Mouse (Mus musculus) forebrain, embryonic 13.5 days (tissue): ENCODE measurements at regions not wholly inside any gene's neighbourhood (a gene's known extent, or its start where the extent isn't known, plus 50 kb on each side); places are given as distances from the start of the nearest gene placed in this dataset.
A peak's percentile ranks its signal among the peaks of the same experiment; 100 is the strongest.

ENCODE experiments used
- ATAC-seq: fragments of 200-750 bp; cut with Nextera tagmentation; 2 replicates; pipeline ENCODE4 v1.8.0; 2017
- H3K27ac ChIP-seq: fragments of 300-500 bp; sonication (generic); 2 replicates; pipeline ENCODE4 v1.5.1; 2015; ENCODE audit warnings: inconsistent platforms, mild to moderate bottlenecking, moderate library complexity
- H3K27me3 ChIP-seq: fragments of 300-500 bp; sonication (generic); 2 replicates; pipeline ENCODE4 v1.6.1; 2015; ENCODE audit warnings: mild to moderate bottlenecking, inconsistent platforms
- H3K36me3 ChIP-seq: fragments of 300-500 bp; sonication (generic); 2 replicates; pipeline ENCODE4 v1.6.1; 2015; ENCODE audit warnings: mild to moderate bottlenecking, inconsistent platforms; ENCODE audit not compliant: poor library complexity, severe bottlenecking
- H3K4me1 ChIP-seq: fragments of 300-500 bp; sonication (generic); 2 replicates; pipeline ENCODE4 v1.6.1; 2015; ENCODE audit warnings: inconsistent platforms
- H3K4me2 ChIP-seq: fragments of 300-500 bp; sonication (generic); 2 replicates; pipeline ENCODE4 v1.6.1; 2015; ENCODE audit warnings: inconsistent platforms, mild to moderate bottlenecking, moderate library complexity
- H3K4me3 ChIP-seq: fragments of 300-500 bp; sonication (generic); 2 replicates; pipeline ENCODE4 v1.5.1; 2015; ENCODE audit warnings: mild to moderate bottlenecking, inconsistent platforms
- H3K9ac ChIP-seq: fragments of 300-500 bp; sonication (generic); 2 replicates; pipeline ENCODE4 v1.6.1; 2015; ENCODE audit warnings: mild to moderate bottlenecking, inconsistent platforms
- H3K9me3 ChIP-seq: fragments of 300-500 bp; sonication (generic); replicated peaks from 2 replicates; pipeline ENCODE4 v1.6.1; 2016; ENCODE audit warnings: inconsistent platforms
- WGBS: fragments of 180-500 bp; shearing (Covaris S2); methylation state at CpG from one replicate; pipeline ENCODE4 v1.1.7; 2015; 5-methylcytosine and 5-hydroxymethylcytosine counted together

- Histone ChIP-seq H3K4me3 (no peak overlapping the region), H3K27me3 (no peaks in the 10 kb centered on the region), H3K27ac (no peak overlapping the region), H3K4me1 (no peaks in the 10 kb centered on the region), H3K9ac (no peak overlapping the region), H3K36me3 (no peaks in the 10 kb centered on the region), H3K9me3 (no peaks in the 10 kb centered on the region; the same call in 1 of the 2 replicates), H3K4me2 (no peak overlapping the region)
- ATAC-seq = no peak
- 88% methylated on average over 2 of the region's 2 CpGs for WGBS
These were observed 107.3 kb upstream of the 4930583I09Rik start for GRCm38 (mm10) chr17:64943213-64943612.

GRCm38 (mm10) chr17:64941555-64941954 lies 105.7 kb upstream of the 4930583I09Rik start:
- Histone ChIP-seq H3K4me2 (no peak overlapping the region), H3K4me3 (no peak overlapping the region), H3K36me3 (no peaks in the 10 kb centered on the region), H3K27me3 (no peaks in the 10 kb centered on the region), H3K9me3 (no peaks in the 10 kb centered on the region; the same call in 1 of the 2 replicates), H3K9ac (no peak overlapping the region), H3K4me1 (no peaks in the 10 kb centered on the region), H3K27ac (no peak overlapping the region)
- ATAC-seq = no peak
- WGBS = 91% methylated on average over 6 of the region's 6 CpGs

GRCm38 (mm10) chr17:64935683-64936082 lies 99.8 kb upstream of the 4930583I09Rik start:
- H3K27me3 ChIP-seq = no peaks in the 10 kb centered on the region
- H3K4me3 ChIP-seq = no peak overlapping the region
- ATAC-seq = no peak
- H3K4me1 ChIP-seq = no peaks in the 10 kb centered on the region
- no peaks in the 10 kb centered on the region for H3K36me3 ChIP-seq
- H3K9ac ChIP-seq = no peak overlapping the region
- H3K9me3 ChIP-seq = no peaks in the 10 kb centered on the region; the same call in 1 of the 2 replicates
- 91% methylated on average over 4 of the region's 4 CpGs for WGBS
- H3K27ac ChIP-seq = no peak overlapping the region
- H3K4me2 ChIP-seq = no peak overlapping the region

- no peak for ATAC-seq
- no peaks in the 10 kb centered on the region for H3K4me1 ChIP-seq
- H3K9me3 ChIP-seq = no peaks in the 10 kb centered on the region; the same call in 1 of the 2 replicates
- no peak overlapping the region for H3K27ac ChIP-seq
- 87% methylated on average over 1 of the region's 1 CpGs for WGBS
- no peak overlapping the region for H3K4me3 ChIP-seq
- H3K9ac ChIP-seq = no peak overlapping the region
- H3K27me3 ChIP-seq = no peaks in the 10 kb centered on the region
- no peak overlapping the region for H3K4me2 ChIP-seq
- no peaks in the 10 kb centered on the region for H3K36me3 ChIP-seq
These were observed 98.5 kb upstream of the 4930583I09Rik start for GRCm38 (mm10) chr17:64934411-64934810.

- Histone ChIP-seq H3K27ac (no peak overlapping the region), H3K4me2 (no peak overlapping the region), H3K9me3 (no peaks in the 10 kb centered on the region), H3K27me3 (no peaks in the 10 kb centered on the region), H3K4me1 (no peaks in the 10 kb centered on the region), H3K9ac (no peak overlapping the region), H3K36me3 (no peaks in the 10 kb centered on the region), H3K4me3 (no peak overlapping the region)
- WGBS = 28% methylated on average over 7 of the region's 7 CpGs
- peak; percentile 16; the same call in 1 of the 2 replicates for ATAC-seq
These were observed 95.1 kb upstream of the 4930583I09Rik start for GRCm38 (mm10) chr17:64930816-64931428.

- H3K9ac ChIP-seq = no peak overlapping the region
- peaks cover 30% of the 10 kb centered on the region for H3K4me1 ChIP-seq
- H3K36me3 ChIP-seq = no peaks in the 10 kb centered on the region
- 74% methylated on average over 5 of the region's 5 CpGs for WGBS
- peak; percentile 33 for ATAC-seq
- H3K27me3 ChIP-seq = no peaks in the 10 kb centered on the region
- no peak overlapping the region for H3K4me2 ChIP-seq
- no peak overlapping the region for H3K27ac ChIP-seq
- no peaks in the 10 kb centered on the region for H3K9me3 ChIP-seq
- H3K4me3 ChIP-seq = no peak overlapping the region
These were observed 87.9 kb upstream of the 4930583I09Rik start for GRCm38 (mm10) chr17:64923762-64924161.

- Histone ChIP-seq H3K9ac (no peak overlapping the region), H3K4me1 (peaks cover 30% of the 10 kb centered on the region), H3K9me3 (no peaks in the 10 kb centered on the region), H3K27ac (no peak overlapping the region), H3K36me3 (no peaks in the 10 kb centered on the region), H3K27me3 (no peaks in the 10 kb centered on the region), H3K4me3 (no peak overlapping the region), H3K4me2 (no peak overlapping the region)
- 58% methylated on average over 4 of the region's 4 CpGs for WGBS
- ATAC-seq = peak; percentile 68
These were observed 86.4 kb upstream of the 4930583I09Rik start for GRCm38 (mm10) chr17:64922235-64922634.

GRCm38 (mm10) chr17:64920236-64920635 lies 84.4 kb upstream of the 4930583I09Rik start:
- Histone ChIP-seq H3K36me3 (no peaks in the 10 kb centered on the region), H3K4me1 (peaks cover 39% of the 10 kb centered on the region), H3K9ac (no peak overlapping the region), H3K27ac (no peak overlapping the region), H3K4me3 (no peak overlapping the region), H3K27me3 (no peaks in the 10 kb centered on the region), H3K9me3 (no peaks in the 10 kb centered on the region), H3K4me2 (no peak overlapping the region)
- ATAC-seq = no peak
- 90% methylated on average over 2 of the region's 2 CpGs for WGBS

GRCm38 (mm10) chr17:64917830-64918229 lies 82.0 kb upstream of the 4930583I09Rik start:
- WGBS = 86% methylated on average over 4 of the region's 4 CpGs
- no peak for ATAC-seq
- Histone ChIP-seq H3K27me3 (no peaks in the 10 kb centered on the region), H3K4me3 (no peak overlapping the region), H3K9me3 (no peaks in the 10 kb centered on the region), H3K4me2 (no peak overlapping the region), H3K36me3 (no peaks in the 10 kb centered on the region), H3K4me1 (peaks cover 41% of the 10 kb centered on the region), H3K9ac (no peak overlapping the region), H3K27ac (no peak overlapping the region)

GRCm38 (mm10) chr17:64916657-64917056 lies 80.8 kb upstream of the 4930583I09Rik start:
- no peak overlapping the region for H3K4me2 ChIP-seq
- H3K9ac ChIP-seq = no peak overlapping the region

GRCm38 (mm10) chr17:64915708-64916107 lies 79.8 kb upstream of the 4930583I09Rik start:
- Histone ChIP-seq H3K9me3 (no peaks in the 10 kb centered on the region), H3K4me2 (no peak overlapping the region), H3K36me3 (no peaks in the 10 kb centered on the region), H3K27ac (no peak overlapping the region), H3K27me3 (no peaks in the 10 kb centered on the region), H3K4me1 (peaks cover 30% of the 10 kb centered on the region), H3K9ac (no peak overlapping the region), H3K4me3 (no peak overlapping the region)
- WGBS = 28% methylated on average over 3 of the region's 3 CpGs
- ATAC-seq = peak; percentile 67

More at GRCm38 (mm10) chr17:64916657-64917056, 80.8 kb upstream of the 4930583I09Rik start:
- no peak overlapping the region for H3K4me3 ChIP-seq
- H3K4me1 ChIP-seq = peaks cover 30% of the 10 kb centered on the region
- no peak overlapping the region for H3K27ac ChIP-seq
- ATAC-seq = no peak
- no peaks in the 10 kb centered on the region for H3K9me3 ChIP-seq
- WGBS = 79% methylated on average over 6 of the region's 6 CpGs
- H3K36me3 ChIP-seq = no peaks in the 10 kb centered on the region
- H3K27me3 ChIP-seq = no peaks in the 10 kb centered on the region

- Histone ChIP-seq H3K9ac (no peak overlapping the region), H3K36me3 (no peaks in the 10 kb centered on the region), H3K4me2 (no peak overlapping the region), H3K27me3 (no peaks in the 10 kb centered on the region), H3K27ac (no peak overlapping the region), H3K4me1 (peaks cover 30% of the 10 kb centered on the region), H3K9me3 (no peaks in the 10 kb centered on the region), H3K4me3 (no peak overlapping the region)
- 13% methylated on average over 4 of the region's 4 CpGs for WGBS
- no peak for ATAC-seq
These were observed 79.2 kb upstream of the 4930583I09Rik start for GRCm38 (mm10) chr17:64915025-64915424.

GRCm38 (mm10) chr17:64914302-64914701 lies 78.4 kb upstream of the 4930583I09Rik start:
- Histone ChIP-seq H3K4me3 (no peak overlapping the region), H3K9ac (no peak overlapping the region), H3K4me1 (peaks cover 30% of the 10 kb centered on the region), H3K4me2 (no peak overlapping the region), H3K27ac (no peak overlapping the region), H3K27me3 (no peaks in the 10 kb centered on the region), H3K36me3 (no peaks in the 10 kb centered on the region), H3K9me3 (no peaks in the 10 kb centered on the region)
- ATAC-seq = no peak
- WGBS = 22% methylated on average over 8 of the region's 8 CpGs
